Mouse (Mus musculus) urinary bladder, adult 18-20 months (tissue): ENCODE results near the gene Cinp.
"Not testable (repeated sequence)": the region's sequence is repeated elsewhere in the genome, so short reads cannot be mapped to it uniquely, and the experiment has no call there.

Source experiments
- DNase-seq, 2 experiments: peaks; one replicate each; pipeline ENCODE4 v3.0.0; 2022; ENCODE audit warnings: low spot score in 2 of 2, mixed read lengths in 2 of 2

Cinp gene

DNA sequence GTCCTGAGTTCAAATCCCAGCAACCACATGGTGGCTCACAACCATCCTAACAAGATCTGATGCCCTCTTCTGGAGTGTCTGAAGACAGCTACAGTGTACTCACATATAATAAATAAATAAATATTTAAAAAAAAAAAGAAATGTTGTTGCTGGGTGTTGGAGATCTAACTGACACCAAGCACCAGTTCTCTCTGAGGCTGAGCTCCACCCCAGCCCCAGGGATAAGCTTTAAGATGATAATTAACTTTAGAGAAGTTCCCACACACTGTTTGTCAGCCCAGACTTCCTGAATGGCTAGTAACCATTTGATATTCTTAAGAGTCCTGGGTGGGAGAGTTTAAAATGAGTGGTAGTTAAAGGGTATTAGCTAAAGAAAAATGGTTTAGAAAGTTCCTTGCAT lies 28.7 kb downstream of the Cinp start:
- DNase-seq = no peak

DNA sequence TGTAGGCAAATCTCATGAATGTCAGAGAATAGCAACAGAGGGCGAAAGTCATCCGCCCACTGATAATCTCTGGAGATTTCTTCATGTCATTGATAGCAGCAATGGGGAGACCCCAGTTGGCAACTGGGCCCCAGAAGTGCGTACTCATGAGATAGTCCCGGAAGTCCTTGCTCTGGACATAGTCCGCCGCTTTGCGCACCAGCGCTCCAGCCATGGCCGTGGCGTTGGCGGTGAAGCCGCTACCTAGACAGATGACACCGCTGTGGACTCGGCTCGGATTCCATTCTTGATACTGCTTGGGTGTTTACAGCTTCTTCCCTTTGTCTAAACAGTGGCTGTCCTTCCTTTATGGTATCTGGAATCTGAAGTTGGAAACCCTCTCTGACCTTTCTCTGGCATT lies 30.3 kb downstream of the Cinp start:
- not testable (repeated sequence) for DNase-seq

DNA sequence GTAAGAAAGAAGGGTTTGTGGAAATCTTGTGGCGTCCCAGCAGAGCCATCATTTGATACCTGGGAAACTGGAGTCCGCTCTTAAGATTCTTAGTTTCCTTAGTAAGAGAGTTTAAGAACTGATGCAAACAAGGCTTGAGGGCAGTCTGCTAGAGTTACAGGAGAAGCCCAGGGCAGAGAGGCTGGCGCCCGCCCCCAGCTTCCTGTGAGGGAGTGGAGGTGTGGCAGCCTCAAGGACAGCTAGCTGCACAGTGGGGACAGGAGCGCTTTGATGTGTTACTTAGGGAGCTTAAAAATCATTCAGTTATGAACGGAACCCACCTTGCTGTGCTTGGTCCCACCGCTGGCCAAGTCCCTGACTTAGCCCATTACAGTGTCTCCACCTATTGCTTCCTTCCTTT lies 31.7 kb downstream of the Cinp start:
- DNase-seq = no peak

DNA sequence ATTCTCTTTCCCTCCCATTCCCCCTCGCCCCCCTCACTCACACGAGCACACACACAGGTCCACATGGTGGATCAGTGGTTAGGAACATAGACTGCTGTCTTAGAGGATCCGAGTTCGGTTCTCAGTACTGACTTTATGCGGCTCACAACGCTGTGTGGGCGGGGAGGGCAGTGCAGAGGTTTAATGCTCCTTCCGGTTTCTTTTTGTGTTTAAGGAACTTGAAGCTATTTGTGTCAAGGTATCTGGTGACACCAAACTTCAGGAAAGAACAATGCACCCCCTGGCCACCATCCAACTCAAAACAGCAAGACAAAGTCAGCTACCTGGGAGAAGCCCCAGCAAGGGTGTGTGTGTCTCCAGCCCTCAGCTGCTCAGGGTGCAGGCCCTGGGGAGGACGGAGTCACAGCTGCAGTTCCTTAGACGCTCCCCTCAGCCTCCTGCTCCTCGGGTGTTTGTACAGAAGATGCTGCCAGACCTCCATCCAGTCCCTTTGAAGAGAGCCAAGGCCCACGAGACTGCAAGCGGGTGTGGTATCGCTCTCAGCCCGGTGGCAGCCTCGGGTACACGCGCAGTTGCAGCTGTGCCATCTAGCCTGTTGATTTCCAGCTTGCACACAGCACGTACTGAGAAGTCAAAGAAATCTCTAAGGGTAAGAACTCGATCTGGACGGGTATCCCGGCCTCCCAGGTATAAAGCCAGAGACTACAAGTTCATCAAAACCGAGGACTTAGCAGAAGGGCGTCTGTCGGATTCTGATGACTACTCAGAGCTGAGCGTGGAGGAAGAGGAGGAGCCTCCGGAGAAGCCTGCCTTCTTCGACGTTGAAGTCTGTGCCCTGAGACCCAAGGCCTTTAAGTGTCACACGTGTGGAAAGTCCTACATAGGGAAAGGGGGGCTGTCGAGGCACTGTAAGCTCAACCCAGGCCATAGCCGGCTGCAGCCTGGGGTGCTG lies 33.9 kb downstream of the Cinp start:
- no peak for DNase-seq

DNA sequence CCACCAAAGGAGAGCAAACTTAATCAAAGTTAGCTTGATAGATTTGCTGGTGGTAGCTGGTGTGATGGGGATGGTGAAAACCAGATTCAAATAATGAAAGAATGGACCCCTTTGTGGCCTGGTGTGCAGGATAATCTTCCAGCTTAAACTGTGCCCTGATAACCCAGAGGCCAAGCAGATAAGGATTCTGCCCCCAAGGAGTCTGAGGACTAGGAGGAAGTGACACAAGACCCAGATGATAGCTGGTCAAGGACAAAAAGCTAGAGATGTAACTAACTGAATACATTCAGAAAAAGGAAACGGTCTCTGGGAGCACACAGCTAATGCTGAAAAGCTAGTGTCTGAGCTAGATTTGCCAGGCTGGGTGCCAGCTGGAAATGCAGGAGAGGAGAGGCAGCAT lies 37.0 kb downstream of the Cinp start:
- no peak for DNase-seq

DNA sequence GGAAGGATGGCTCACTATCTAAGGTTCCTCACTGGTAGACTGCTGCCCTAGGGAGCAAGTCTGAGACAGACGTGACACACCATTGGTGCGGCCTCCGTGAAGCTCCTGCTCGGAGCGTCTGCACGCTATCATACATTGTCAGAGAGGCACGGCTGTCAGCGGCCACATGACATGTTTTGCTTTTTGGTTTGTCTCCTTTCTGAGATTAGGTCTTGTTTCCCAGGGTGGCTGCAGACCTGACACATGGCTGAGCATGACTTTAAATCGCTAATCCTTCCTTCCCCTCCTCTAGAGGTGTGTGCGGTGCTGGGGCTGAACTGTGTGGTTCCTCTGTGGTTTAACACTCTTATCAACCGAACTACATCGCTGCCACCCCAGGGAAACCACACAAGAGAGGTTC lies 37.5 kb downstream of the Cinp start:
- no peak for DNase-seq

DNA sequence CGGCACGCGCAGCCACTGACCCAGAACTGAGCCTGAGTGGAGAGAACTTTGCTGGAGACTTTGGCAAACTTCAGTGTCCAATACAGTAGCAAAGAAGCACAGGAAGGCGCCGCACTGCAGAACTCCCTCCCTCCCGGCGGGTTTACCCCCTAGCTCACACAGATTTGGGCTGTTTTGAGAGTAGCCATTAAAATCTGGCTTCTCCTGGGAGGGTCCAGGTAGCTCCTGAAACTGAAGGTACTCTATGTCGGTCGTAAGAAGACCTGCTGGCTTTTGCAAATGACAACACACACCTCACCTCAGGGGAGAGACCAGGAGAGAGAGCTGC lies 38.1 kb downstream of the Cinp start:
- no peak for DNase-seq

DNA sequence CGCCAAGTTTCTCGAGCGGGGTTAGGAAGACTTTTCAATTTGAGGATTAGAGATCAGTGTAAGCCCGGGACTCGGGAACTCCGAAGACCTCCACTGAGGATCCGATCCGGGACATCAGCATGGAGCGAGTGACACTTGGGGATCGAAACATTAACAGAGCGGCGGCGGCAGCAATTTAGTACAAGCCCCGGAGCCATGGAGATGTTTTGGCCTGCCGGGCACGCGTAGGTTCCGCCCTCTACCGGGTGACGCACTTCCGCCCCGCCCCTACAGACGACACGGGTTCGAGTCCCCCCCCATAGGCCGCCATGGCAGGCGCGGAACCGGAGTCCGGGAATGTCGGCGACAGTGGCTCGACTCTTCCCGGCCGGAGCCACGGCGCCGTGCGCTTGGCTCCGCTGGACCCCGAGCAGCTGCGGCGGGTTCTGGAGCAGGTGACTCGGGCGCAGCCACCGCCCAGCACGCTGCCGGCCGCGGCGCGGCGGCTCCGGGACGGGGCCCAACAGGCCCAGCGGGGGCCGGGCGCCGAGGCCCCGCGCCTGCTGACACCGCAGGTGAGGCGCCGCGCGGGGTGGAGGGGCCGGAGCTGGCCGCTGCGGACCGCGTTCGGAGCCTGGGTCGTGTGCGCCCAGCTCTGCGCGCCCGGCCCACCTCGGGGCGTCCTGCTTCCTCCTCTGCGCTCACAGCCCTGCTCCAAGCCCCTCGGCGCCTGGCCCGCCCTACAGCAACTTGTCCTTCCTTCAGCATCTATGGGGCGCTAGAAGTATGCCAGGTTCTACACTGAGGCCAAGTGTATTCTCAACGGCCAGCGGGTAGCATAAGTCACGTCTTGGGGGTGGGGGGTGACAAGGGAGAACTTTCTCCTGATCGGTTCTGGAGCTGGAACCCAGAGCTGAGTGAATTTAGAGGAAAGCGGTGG lies 38.7 kb downstream of the Cinp start, which contains the start of gene Zfp839:
Gene Zfp839 (plus strand): TSS at position 244 of the 919 bp plus-strand sequence.
- peak; percentile 76 to 90 for DNase-seq

DNA sequence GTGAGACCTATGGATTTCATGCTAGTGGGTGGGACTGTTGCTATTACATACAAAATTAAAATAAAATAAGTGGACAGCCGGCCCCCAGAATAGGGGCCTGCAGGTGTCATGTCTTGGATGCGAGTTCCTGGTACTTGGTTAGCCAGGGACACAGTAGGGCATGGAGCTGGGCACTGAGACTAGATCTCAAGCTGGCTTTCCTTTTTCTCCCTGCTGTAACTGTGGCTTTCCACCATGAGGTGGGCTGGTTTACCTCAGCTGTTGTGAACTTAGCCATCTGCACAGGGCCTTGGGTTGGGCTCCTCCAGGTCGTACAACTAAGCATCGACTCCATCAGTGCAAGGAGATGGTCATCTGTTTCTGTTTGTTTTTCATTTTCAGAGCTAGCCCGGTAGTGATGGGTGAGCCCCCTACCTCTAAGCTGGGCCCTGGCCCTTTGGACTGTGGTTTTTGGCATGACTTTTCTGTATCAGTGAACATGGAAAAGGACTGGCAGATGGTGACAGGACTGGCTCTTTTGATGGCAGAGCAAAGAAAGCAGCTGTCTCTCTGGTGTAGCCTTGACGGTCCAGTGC lies 42.7 kb downstream of the Cinp start:
- DNase-seq = no peak

DNA sequence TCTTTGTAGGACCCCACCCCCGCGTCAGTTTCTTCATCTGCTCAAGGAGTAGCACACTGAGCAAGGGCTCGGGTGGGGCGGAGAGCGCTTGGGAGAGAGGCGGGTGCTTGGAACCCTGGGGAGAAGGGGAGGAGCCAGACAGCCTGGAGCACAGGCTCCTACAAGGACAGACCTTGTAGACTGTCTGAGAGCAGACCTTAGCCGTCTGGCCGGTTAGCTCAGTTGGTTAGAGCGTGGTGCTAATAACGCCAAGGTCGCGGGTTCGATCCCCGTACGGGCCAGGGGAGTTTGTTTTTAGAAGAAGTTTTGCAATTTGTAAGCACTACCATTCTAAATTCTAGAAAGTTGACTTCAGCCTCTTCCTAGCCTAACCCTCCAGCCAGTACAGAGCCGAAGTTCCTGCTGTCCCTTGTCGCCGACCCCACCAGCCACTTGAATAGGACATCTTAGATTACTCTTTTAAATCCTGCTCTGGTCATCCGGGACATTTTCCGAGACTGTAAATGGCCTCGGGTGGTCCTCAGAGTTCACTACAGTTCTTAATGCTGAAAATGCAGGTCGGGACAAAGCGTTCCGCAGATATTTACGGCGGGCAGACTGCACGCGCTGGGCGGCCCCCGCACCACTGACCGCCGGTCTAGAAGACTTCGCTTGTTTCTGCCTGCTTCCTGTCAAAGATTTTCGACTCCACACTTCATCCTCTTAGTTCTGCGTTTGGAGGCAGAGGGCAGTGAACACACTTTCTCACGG lies 43.6 kb downstream of the Cinp start:
- DNase-seq = peak; percentile 88 to 93

DNA sequence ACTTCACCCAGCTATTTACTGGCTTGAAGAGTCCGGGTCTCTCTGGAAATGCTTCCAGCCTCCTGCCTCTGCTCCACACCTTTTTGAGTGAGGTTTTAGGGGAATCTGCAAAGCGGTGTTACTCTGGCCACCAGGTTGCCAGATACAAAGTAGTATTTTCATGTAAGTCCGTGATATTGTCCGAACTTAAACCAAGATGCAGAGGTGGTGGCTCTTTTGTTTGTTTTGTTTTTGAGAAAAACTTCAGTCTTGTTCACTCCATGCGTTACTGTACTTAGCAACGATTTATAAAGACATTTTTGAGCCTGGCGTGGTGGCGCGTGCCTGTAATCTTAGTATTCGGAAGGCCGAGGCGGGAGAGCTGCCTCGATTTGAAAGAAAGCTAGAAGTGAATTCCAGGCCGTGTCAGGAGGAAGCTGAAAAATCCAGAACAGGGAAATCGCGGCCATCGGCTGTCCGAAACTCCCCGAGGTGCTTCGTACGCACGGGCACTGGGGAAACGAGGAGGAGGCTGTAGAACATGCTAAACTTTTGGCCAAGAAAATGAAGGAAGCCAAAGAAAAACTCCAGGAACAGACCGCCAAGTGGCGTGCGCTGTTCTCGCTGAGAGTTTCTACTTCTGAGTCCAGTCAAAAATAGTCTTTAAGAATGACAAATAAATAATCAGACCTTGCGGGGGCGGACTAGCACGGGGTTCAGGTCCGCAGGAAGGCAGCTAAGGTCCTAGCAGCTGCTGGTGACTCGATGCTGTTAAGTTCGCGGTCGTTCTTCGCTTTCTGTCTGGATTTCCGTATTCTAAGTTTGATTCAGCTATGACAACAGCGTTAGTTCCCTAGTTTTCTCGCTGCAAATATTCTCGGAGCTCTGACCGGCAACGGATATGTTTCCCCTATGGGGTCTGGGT lies 44.5 kb downstream of the Cinp start:
- peak; percentile 23 to 51 for DNase-seq

DNA sequence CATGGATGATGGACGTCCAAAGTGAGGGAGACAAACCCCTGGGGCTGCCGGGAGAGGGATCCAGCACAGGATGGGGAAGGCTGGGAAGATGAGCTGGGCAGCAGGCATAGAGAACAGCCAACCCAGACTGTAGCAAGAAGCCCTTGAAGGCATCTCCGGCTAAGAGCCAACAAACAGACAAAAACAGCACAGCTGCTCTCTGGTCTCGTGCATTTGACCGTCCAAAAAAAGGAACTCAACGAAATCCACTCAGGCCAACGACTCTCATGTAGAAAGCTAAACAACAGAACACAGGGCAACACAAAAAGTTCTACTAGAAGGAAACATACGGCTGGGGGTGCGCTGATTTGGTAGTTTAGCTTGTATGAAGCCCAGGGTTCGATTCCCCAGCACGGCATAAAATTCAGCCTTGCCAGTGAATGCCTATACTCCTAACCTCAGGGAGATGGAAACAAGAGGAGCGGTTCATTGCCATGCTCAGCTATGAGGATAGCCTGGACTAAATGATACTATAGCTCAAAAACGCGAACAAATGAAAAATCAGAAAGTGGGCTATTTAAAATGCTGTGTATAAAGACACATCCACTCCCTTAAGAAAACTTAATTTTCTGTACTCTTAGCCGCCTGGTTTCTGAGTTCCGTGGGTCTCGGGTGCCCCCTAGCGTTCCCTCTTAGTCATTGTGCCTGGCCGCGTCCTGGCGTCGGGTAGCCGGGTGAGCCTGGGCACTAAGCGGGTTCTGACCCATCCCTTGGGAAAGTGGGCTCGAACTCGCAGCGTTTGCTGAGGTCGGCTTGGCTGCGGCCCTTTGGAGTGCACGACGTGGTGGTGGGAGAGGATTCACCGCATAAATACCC lies 45.5 kb downstream of the Cinp start:
- peak; percentile 76 to 77 for DNase-seq

DNA sequence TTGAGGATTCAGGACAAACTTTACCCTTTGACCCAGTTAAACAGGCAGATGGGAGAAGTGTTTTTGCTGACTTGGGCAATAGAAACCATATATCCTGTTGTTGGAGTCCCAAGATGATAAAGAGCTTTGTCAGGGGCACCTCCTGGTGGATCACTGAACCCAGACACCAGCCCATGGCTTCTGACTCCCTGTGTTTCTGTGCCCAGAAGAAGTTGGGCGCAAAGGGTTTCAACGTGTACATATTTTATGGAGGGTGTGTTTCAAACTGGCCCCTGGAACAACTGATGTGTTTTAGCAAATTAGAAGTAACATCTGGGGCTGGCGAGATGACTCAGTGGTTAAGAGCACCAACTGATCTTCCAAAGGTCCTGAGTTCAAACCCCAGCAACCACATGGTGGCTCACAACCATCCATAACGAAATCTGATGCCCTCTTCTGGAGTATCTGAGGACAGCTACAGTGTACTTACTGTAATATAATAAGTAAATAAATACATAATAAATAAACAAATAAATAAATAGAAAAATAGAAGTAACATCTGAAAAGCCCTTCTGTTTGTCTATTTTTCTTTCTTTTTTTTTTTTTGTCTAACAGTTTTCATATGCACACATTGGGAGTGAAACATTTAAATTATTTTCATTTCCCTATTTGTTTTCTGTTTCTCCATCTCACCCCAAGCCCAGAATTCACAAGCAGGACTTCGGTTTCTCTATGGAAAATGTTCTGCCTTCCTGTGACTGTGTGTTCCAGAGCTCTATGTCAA lies 47.0 kb downstream of the Cinp start:
- DNase-seq = no peak

DNA sequence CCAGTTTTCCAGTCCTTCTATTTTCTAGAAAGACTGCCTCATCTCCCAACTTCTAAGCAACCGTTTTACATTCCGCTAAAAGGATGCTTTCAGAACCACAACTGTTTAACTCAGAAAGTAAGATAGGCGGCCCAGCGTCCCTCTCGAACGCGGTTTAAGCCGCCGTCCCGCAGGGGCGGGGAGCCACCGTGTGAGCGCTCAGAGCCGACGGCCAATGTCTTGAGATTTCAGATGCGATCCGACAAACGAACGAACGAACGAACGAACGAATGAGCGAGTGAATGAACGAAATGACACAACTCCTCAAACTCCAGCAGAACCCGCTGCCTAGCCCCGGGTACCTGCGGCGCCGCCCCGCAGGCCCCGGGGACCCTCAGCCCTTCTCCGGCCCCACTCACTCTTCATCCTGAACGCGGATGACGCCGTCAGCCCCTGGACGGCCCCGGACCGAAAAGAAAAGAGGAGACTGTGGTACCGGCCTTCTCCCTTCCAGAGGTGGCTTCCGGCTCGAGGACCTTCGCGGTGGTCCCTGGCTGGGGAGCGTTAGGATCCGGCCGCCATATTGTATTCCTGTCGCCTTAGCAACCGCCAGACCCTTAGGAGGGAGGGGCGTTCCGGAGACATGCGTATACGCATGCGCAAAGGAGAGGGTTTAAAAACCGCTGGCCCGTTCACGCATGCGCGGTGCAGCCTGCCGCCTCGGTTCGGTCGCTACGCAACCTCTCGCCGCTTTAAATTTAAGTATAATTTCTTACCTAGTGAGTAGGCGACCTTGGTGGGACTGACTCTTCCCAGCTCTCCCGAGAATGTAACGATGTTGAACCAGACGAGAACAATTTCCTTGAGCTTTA lies 48.4 kb downstream of the Cinp start, which contains the start of gene Mok:
Gene Mok (minus strand): TSS at position 592 of the 851 bp plus-strand sequence.
- peak; percentile 90 to 91 for DNase-seq

DNA sequence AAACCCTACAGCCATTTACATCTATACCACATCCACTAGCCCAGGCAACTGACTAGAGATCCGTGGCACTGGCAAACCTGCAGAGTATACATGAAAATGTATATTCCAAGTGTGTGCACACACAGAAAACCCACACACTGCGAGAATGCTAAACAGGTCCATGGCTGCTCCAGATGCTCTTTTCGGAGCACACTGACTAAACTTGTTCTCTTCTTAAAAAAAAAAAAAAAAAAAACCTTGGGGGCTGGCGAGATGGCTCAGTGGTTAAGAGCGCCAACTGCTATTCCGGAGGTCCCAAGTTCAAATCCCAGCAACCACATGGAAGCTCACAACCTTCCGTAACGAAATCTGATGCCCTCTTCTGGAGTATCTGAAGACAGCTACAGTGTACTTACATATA lies 51.1 kb downstream of the Cinp start:
- DNase-seq = no peak

DNA sequence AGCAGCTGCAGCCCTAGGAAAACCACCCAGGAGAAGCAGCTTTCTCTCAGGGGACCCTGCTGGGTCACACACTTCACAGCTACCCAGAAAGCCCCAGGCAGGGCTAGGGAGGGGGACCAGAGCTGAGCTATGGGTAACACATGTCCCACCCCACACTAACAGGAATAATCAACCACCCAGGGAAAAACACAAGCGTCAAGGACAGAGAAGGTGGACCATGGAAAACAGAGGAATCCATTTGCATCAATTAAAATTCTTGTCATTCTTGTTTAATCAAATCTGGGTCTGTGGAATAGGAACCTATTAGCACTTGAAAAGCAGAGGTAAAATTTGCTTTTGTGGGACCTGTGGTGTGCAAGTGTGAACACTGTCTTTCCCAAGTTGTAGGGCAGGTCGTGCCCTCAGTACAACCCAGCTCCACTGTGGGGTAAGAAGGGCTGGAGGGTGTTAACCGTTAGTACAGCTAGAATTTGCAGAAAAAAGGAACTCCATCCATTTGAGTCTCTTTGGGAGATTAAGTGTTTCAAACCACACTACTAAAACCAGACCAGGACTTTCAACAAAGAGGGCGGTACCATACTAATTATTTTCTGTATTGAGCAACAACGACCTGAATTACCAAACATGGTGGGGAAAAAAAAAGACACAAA lies 51.6 kb downstream of the Cinp start:
- DNase-seq = no peak

DNA sequence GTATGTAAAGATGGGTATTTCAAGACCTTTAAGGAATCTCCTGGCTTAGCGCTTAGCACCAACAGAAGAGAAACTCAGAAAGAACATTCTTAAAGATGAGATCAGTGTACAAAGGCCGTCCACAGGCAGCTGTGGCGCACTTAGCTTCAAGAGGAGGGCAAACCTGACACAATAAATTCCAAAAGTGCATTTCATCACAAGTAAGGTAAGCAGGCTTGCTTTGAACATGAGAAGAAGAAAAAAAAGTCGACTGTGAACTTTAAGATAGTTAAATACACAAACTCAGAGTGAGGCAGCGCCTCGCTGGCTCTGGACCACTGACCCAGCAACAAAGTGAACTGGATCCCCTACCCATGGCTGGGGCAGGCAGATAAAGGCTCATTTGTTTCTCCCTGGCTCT lies 52.2 kb downstream of the Cinp start:
- no peak for DNase-seq
